In genomic region chr14:55005506-55005905, GRCm38 (mm10) we compare ENCODE assay signal across 44 mouse cellular contexts. TPM values are rescaled to one million over a fixed set of nuclear protein-coding genes. Genes with fewer than 3 reads are reported as not detected.
DNase-seq lines count a peak whose midpoint lies in the region; ATAC-seq lines count a peak whose summit lies in the region.
"Had no signal": no experiment of that assay in that cellular context is flagged by ENCODE, and none has a peak within 500 bp of the region (broad histone marks: within the 10 kb centered on the region; RNA-seq: fewer than 3 reads in every experiment).

No protein-coding gene starts in this region.

- peak overlapping the region; percentile 99 for H3K27ac ChIP-seq in heart, embryonic 13.5 days (replicated peaks)
- H3K27ac ChIP-seq in lung, embryonic 16.5 days (ENCODE audit: low read length): no peak overlapping the region
- H3K27ac ChIP-seq: gastrocnemius, adult 2 months; hindbrain, embryonic 12.5 days; hindbrain, postnatal 0 days; intestine, embryonic 15.5 days; kidney, postnatal 0 days; liver, embryonic 12.5 days; midbrain, embryonic 13.5 days; neural tube, embryonic 15.5 days had no signal

- intact Hi-C loops in heart, postnatal 14 days (cut with DNase I): loop anchor here (5.0 kb wide), 1 partner anchor 68 kb away; the partner anchor contains the start of gene Cmtm5
- intact Hi-C loops in heart, postnatal 10 days (cut with DNase I): no loop called here

- 31% methylated on average over 2 of the region's 2 CpGs for WGBS in heart, embryonic 13.5 days
- WGBS in lung, embryonic 16.5 days: 47% methylated on average over 2 of the region's 2 CpGs

- peak overlapping the region; percentile 82 for H3K9ac ChIP-seq in heart, embryonic 13.5 days
- no peak overlapping the region for H3K9ac ChIP-seq in lung, embryonic 16.5 days (ENCODE audit: low read length)
- H3K9ac ChIP-seq: hindbrain, embryonic 12.5 days; intestine, embryonic 15.5 days; liver, embryonic 12.5 days; liver, postnatal 0 days; midbrain, embryonic 13.5 days; neural tube, embryonic 15.5 days had no signal

- H3K27me3 ChIP-seq in heart, embryonic 13.5 days (replicated peaks): peaks cover 13% of the 10 kb centered on the region; the same call in 1 of the 2 replicates
- no peaks in the 10 kb centered on the region for H3K27me3 ChIP-seq in lung, embryonic 16.5 days (ENCODE audit: control insufficient read depth, insufficient read depth, low read depth, low read length)
- H3K27me3 ChIP-seq: hindbrain, embryonic 12.5 days; intestine, embryonic 15.5 days; midbrain, embryonic 13.5 days; neural tube, embryonic 15.5 days had no signal

- ATAC-seq in heart, embryonic 13.5 days (ENCODE audit: extremely low read depth, insufficient number of reproducible peaks, low FRiP score, low TSS enrichment): no peak
- peak; percentile 74 for ATAC-seq in lung, embryonic 16.5 days (ENCODE audit: low read depth)
- ATAC-seq: forebrain, embryonic 16.5 days; hindbrain, postnatal 0 days; intestine, embryonic 15.5 days; liver, embryonic 12.5 days; liver, postnatal 0 days; midbrain, embryonic 13.5 days had no signal

- H3K4me1 ChIP-seq in heart, embryonic 13.5 days: peaks cover 79% of the 10 kb centered on the region
- peaks cover 28% of the 10 kb centered on the region for H3K4me1 ChIP-seq in lung, embryonic 16.5 days (replicated peaks; ENCODE audit: control insufficient read depth, insufficient read depth, low read length)
- H3K4me1 ChIP-seq: neural tube, embryonic 15.5 days had no signal

- DNase-seq in heart, postnatal 14 days: no peak
- no peak for DNase-seq in lung, adult 18-20 months
- DNase-seq in heart, postnatal 10 days: peak; percentile 40 to 42
- DNase-seq in lung, postnatal 14 days: peak; percentile 49
- no peak for DNase-seq in urinary bladder, postnatal 14 days (ENCODE audit: low spot score)
- DNase-seq in cerebellum, adult 8-10 months: no peak
- DNase-seq: adrenal gland, postnatal 36 days; B cell, adult 2 months; cerebellum, adult 18-20 months; cerebellum, postnatal 14 days; gastrocnemius, adult 2 months; kidney, adult 8-10 months; kidney, postnatal 4 days; left cerebral cortex, postnatal 4 days; liver, postnatal 0 days; retina, postnatal 1 day; right cerebral cortex, postnatal 14 days; thymus, postnatal 4 days had no signal

- H3K36me3 ChIP-seq in heart, embryonic 13.5 days: peaks cover 5% of the 10 kb centered on the region
- H3K36me3 ChIP-seq in lung, embryonic 16.5 days (ENCODE audit: control insufficient read depth, insufficient read depth, low read length): no peaks in the 10 kb centered on the region
- H3K36me3 ChIP-seq: hindbrain, embryonic 12.5 days; intestine, embryonic 15.5 days; liver, embryonic 12.5 days; midbrain, embryonic 13.5 days; neural tube, embryonic 15.5 days had no signal

- peak overlapping the region; percentile 63 for H3K4me2 ChIP-seq in heart, embryonic 13.5 days
- H3K4me2 ChIP-seq in lung, embryonic 16.5 days (ENCODE audit: low read depth, low read length): no peak overlapping the region
- H3K4me2 ChIP-seq: hindbrain, embryonic 12.5 days; intestine, embryonic 15.5 days; liver, embryonic 12.5 days; midbrain, embryonic 13.5 days; neural tube, embryonic 15.5 days had no signal

- H3K9me3 ChIP-seq in heart, embryonic 13.5 days: peaks cover 3% of the 10 kb centered on the region; the same call in 1 of the 2 replicates
- no peaks in the 10 kb centered on the region for H3K9me3 ChIP-seq in lung, embryonic 16.5 days (ENCODE audit: control insufficient read depth, low read length)
- H3K9me3 ChIP-seq: hindbrain, embryonic 12.5 days; intestine, embryonic 15.5 days; liver, embryonic 12.5 days; midbrain, embryonic 13.5 days; neural tube, embryonic 15.5 days had no signal

- 0 out of 2 replicates have a peak overlapping the region, but pooled peaks have one; percentile 1 for H3K4me3 ChIP-seq in heart, embryonic 13.5 days
- H3K4me3 ChIP-seq in lung, embryonic 16.5 days (ENCODE audit: low read length): no peak overlapping the region
- H3K4me3 ChIP-seq: erythroblast, embryonic 14.5 days; gastrocnemius, adult 2 months; hindbrain, embryonic 12.5 days; intestine, embryonic 15.5 days; liver, embryonic 12.5 days; megakaryocyte, embryonic 14.5 days; midbrain, embryonic 13.5 days; neural tube, embryonic 15.5 days had no signal

RNA-seq across cellular contexts. Expression of gene Ngdn, which starts 9.7 kb away (rescaled TPM):
- polyA plus RNA-seq in heart, embryonic 13.5 days (2015; fragmentation: Nextera tagmentation; extraction: Ambion mirVana): 56.8 and 58.2 TPM in 2 replicates
- total RNA-seq in heart, postnatal 14 days (2021): 10 to 100 TPM; 23.4 to 28.4 TPM
- 75.9 and 76.9 TPM in 2 replicates for polyA plus RNA-seq in lung, embryonic 16.5 days (2015; fragmentation: Nextera tagmentation; extraction: Ambion mirVana)
- total RNA-seq in heart, postnatal 10 days (2021): 10 to 100 TPM; 30.6 to 33.9 TPM

RNA-seq across cellular contexts. Expression of gene Myh7, which starts 11.1 kb away (rescaled TPM):
- polyA plus RNA-seq in heart, embryonic 13.5 days (2015; fragmentation: Nextera tagmentation; extraction: Ambion mirVana): 3,662 and 3,747 TPM in 2 replicates
- total RNA-seq in heart, postnatal 14 days (2021): 1,000 to 10,000 TPM; 2,004 to 2,187 TPM
- 37.3 and 42.7 TPM in 2 replicates for polyA plus RNA-seq in lung, embryonic 16.5 days (2015; fragmentation: Nextera tagmentation; extraction: Ambion mirVana)
- 1,000 to 10,000 TPM; 1,842 to 1,858 TPM for total RNA-seq in heart, postnatal 10 days (2021)
- total RNA-seq: monocyte, adult 5-6 weeks had no signal
- polyA plus RNA-seq: erythroblast, embryonic 14.5 days had no signal

RNA-seq across cellular contexts. Expression of gene Gm17428, which starts 28.8 kb away (rescaled TPM):
- polyA plus RNA-seq in heart, embryonic 13.5 days (2015; fragmentation: Nextera tagmentation; extraction: Ambion mirVana): not detected in 2 replicates
- total RNA-seq in heart, postnatal 14 days (2021): not detected
- not detected in 2 replicates for polyA plus RNA-seq in lung, embryonic 16.5 days (2015; fragmentation: Nextera tagmentation; extraction: Ambion mirVana)
- total RNA-seq in heart, postnatal 10 days (2021): not detected
- total RNA-seq: adrenal gland, adult 18-20 months; adrenal gland, postnatal 36 days; gastrocnemius, adult 2 months; hindbrain, postnatal 0 days; layer of hippocampus, adult 8-10 months; layer of hippocampus, postnatal 25 days; left cerebral cortex, postnatal 4 days; monocyte, adult 5-6 weeks had no signal
- polyA plus RNA-seq: brain, embryonic 14.5 days; cortical plate, adult 2 months; embryonic facial prominence, embryonic 14.5 days; erythroblast, embryonic 14.5 days; forebrain, embryonic 11.5 days; forebrain, embryonic 16.5 days; gonadal fat pad, adult 2 months; hindbrain, embryonic 12.5 days; hindbrain, postnatal 0 days; intestine, embryonic 15.5 days; kidney, postnatal 0 days; limb, embryonic 14.5 days; liver, embryonic 12.5 days; liver, postnatal 0 days; midbrain, embryonic 13.5 days; neural tube, embryonic 15.5 days; small intestine, adult 2 months; stomach, embryonic 14.5 days; testis, adult 2 months; thymus, postnatal 0 days had no signal

RNA-seq across cellular contexts. Expression of gene Myh6, which starts 38.8 kb away (rescaled TPM):
- polyA plus RNA-seq in heart, embryonic 13.5 days (2015; fragmentation: Nextera tagmentation; extraction: Ambion mirVana): 1,796 and 1,858 TPM in 2 replicates
- over 10,000 TPM; 23,215 to 24,603 TPM for total RNA-seq in heart, postnatal 14 days (2021)
- 111 and 179 TPM in 2 replicates for polyA plus RNA-seq in lung, embryonic 16.5 days (2015; fragmentation: Nextera tagmentation; extraction: Ambion mirVana)
- total RNA-seq in heart, postnatal 10 days (2021): over 10,000 TPM; 20,580 to 20,870 TPM
- total RNA-seq: adrenal gland, postnatal 36 days; monocyte, adult 5-6 weeks had no signal
- polyA plus RNA-seq: erythroblast, embryonic 14.5 days; forebrain, embryonic 11.5 days; gonadal fat pad, adult 2 months; small intestine, adult 2 months had no signal

Comparison
In these comparisons a context has a peak if more than half of its experiments do, and no peak if none do; other contexts are left out.
1. DNase-seq: peak in heart, postnatal 10 days (2 of 2) and lung, postnatal 14 days (single experiment); none in heart, postnatal 14 days (0 of 2), lung, adult 18-20 months (0 of 2), urinary bladder, postnatal 14 days (single experiment) and cerebellum, adult 8-10 months (single experiment).